Mouse (Mus musculus) erythroblast, embryonic 14.5 days (primary cell): ENCODE measurements around the gene Defb15.

Experiments
- GATA1 ChIP-seq: IDR thresholded peaks from 2 replicates; pipeline ENCODE4 v1.6.1; 2012; ENCODE audit warnings: low read length, inconsistent platforms, mixed read lengths
- TAL1 ChIP-seq: IDR thresholded peaks from 3 replicates; pipeline ENCODE4 v1.6.1; 2012; ENCODE audit warnings: low read length, inconsistent platforms, mixed read lengths

DNA sequence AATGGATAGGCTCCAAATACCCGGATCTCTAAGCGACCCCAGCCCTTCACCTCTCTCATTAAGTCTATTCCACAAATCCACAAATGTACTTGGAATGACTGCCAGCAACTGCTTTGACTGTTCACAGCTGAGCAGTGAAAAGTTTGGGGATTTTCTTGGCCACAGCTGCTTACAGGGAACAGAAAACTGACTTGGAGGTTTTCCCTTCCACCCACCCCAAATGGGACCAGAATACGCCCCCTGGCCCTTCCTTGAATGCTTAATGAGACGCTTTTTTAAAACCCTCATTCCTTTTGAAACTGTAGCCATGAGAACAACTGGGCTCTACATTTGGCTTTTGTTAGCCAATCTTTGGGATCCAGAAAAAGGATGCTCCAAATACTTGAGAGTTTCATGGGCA lies 45.7 kb upstream of the Defb15 start:
- no peak for TF ChIP-seq TAL1
- TF ChIP-seq GATA1 = no peak
